Mouse (Mus musculus) kidney, adult 2 months (tissue): Measurements from ENCODE around the gene Cyb5b.

Experiments
- CTCF ChIP-seq: fragments of 200-500 bp; conservative IDR thresholded peaks from 2 replicates; pipeline ENCODE4 v1.5.1; 2011; ENCODE audit warnings: low read depth, mild to moderate bottlenecking, control low read depth, low read length, moderate library complexity, mixed read lengths; ENCODE audit not compliant: insufficient read depth, insufficient read length
- POLR2A ChIP-seq: fragments of 200-500 bp; IDR thresholded peaks from one replicate; pipeline ENCODE4 v1.6.1; 2011; ENCODE audit warnings: low read depth, low read length, control low read depth

DNA sequence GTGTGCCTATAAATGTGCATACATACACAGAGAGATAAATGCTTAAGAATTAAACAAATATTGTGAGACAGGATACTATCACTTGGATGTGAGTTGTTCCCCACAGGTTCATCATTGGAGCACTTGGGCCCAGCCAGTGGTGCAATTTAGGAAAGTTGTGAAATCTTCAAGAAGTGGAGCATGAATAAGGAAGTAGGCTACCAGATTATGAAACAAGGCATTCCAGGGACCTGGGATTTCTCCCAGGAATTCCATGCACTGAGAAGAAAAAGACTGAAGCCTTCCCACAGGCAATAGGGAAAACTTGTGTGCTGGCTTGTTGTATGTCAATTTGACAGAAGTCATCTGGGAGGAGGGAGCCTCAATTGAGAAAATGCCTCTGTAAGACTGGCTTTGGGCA, 4.3 kb upstream of the Cyb5b start:
- TF ChIP-seq POLR2A (no peak), CTCF (no peak)
